Mouse (Mus musculus): ENCODE results near the gene Lin28a.
A peak's percentile ranks its signal among the peaks of the same experiment; 100 is the strongest.

Lin28a gene

GRCm38 (mm10) chr4:134018779-134019145, at the start of gene Lin28a:
Lin28a (minus strand) TSS chr4:134018841.
- DNase-seq (ENCODE audit: low read depth, low spot score) = no peak

- DNase-seq (ENCODE audit: low read depth, low spot score) = no peak
Observed at GRCm38 (mm10) chr4:134067833-134068544, 49.3 kb upstream of the Lin28a start.

- no peak for DNase-seq (ENCODE audit: low read depth, low spot score)
Observed at GRCm38 (mm10) chr4:134067383-134067782, 48.7 kb upstream of the Lin28a start.

GRCm38 (mm10) chr4:134065431-134066004, 46.9 kb upstream of the Lin28a start:
- no peak for DNase-seq (ENCODE audit: low read depth, low spot score)

- DNase-seq (ENCODE audit: low read depth, low spot score) = no peak
Observed at GRCm38 (mm10) chr4:134062561-134062960, 43.9 kb upstream of the Lin28a start.

- no peak for DNase-seq (ENCODE audit: low read depth, low spot score)
Observed at GRCm38 (mm10) chr4:134061944-134062446, 43.4 kb upstream of the Lin28a start.

- no peak for DNase-seq (ENCODE audit: low read depth, low spot score)
Observed at GRCm38 (mm10) chr4:134061166-134061830, 42.7 kb upstream of the Lin28a start.

GRCm38 (mm10) chr4:134060135-134060865, 41.7 kb upstream of the Lin28a start, which contains the start of gene Crybg2:
Crybg2 (plus strand) TSS chr4:134060815.
- DNase-seq (ENCODE audit: low read depth, low spot score) = no peak

GRCm38 (mm10) chr4:134058908-134059307, 40.3 kb upstream of the Lin28a start:
- no peak for DNase-seq (ENCODE audit: low read depth, low spot score)

- DNase-seq (ENCODE audit: low read depth, low spot score) = no peak
Observed at GRCm38 (mm10) chr4:134058166-134058715, 39.6 kb upstream of the Lin28a start.

- DNase-seq (ENCODE audit: low read depth, low spot score) = no peak
Observed at GRCm38 (mm10) chr4:134053538-134053937, 34.9 kb upstream of the Lin28a start, which contains the start of gene Zfp683. Zfp683 (plus strand) TSS chr4:134053838.

GRCm38 (mm10) chr4:134052560-134052959, 33.9 kb upstream of the Lin28a start:
- no peak for DNase-seq (ENCODE audit: low read depth, low spot score)

- no peak for DNase-seq (ENCODE audit: low read depth, low spot score)
Observed at GRCm38 (mm10) chr4:134051912-134052311, 33.3 kb upstream of the Lin28a start.

GRCm38 (mm10) chr4:134047648-134048047, 29.0 kb upstream of the Lin28a start:
- no peak for DNase-seq (ENCODE audit: low read depth, low spot score)

GRCm38 (mm10) chr4:134043041-134043440, 24.4 kb upstream of the Lin28a start:
- no peak for DNase-seq (ENCODE audit: low read depth, low spot score)

GRCm38 (mm10) chr4:134041317-134042123, 22.9 kb upstream of the Lin28a start:
- peak; percentile 16 for DNase-seq (ENCODE audit: low read depth, low spot score)

- DNase-seq (ENCODE audit: low read depth, low spot score) = peak; percentile 15
Observed at GRCm38 (mm10) chr4:134035953-134036352, 17.3 kb upstream of the Lin28a start.

- DNase-seq (ENCODE audit: low read depth, low spot score) = no peak
Observed at GRCm38 (mm10) chr4:134025802-134026201, 7.2 kb upstream of the Lin28a start.

GRCm38 (mm10) chr4:134020621-134021020, 2.0 kb upstream of the Lin28a start:
- DNase-seq (ENCODE audit: low read depth, low spot score) = peak; percentile 40

GRCm38 (mm10) chr4:134019641-134020351, 1.2 kb upstream of the Lin28a start:
- no peak for DNase-seq (ENCODE audit: low read depth, low spot score)

All from skeletal muscle tissue, adult 2 months (tissue).